Mouse (Mus musculus): ENCODE data around the gene Akap14. TPM values are rescaled to one million over a fixed set of nuclear protein-coding genes. Genes with fewer than 3 reads are reported as not detected.
"Not testable (repeated sequence)": the region's sequence is repeated elsewhere in the genome, so short reads cannot be mapped to it uniquely, and the experiment has no call there.

Gene Akap14
- not detected in 2 replicates for total RNA-seq (2014; fragmentation: Nextera tagmentation)
- 0.06 TPM in 1 of 2 replicates, not detected in the other for total RNA-seq (2017)
- polyA plus RNA-seq (2012): not detected in 2 replicates

- Histone ChIP-seq H3K4me1 (ENCODE audit: insufficient read depth, low read depth, low read length) (no peaks in the 10 kb centered on the region), H3K27me3 (ENCODE audit: insufficient read depth, low read length) (no peaks in the 10 kb centered on the region), H3K36me3 (replicated peaks) (no peaks in the 10 kb centered on the region), H3K9me3 (replicated peaks) (no peaks in the 10 kb centered on the region), H3K4me3 (ENCODE audit: low read depth, low read length) (no peak within 1 kb of the TSS)
- TF ChIP-seq GATA1 (IDR thresholded peaks at IDR 0.05; ENCODE audit: borderline replicate concordance, low read length) (no peak), CTCF (IDR thresholded peaks at IDR 0.05; ENCODE audit: low read depth, low read length) (no peak), POLR2AphosphoS5 (IDR thresholded peaks at IDR 0.05; ENCODE audit: insufficient replicate concordance, low read depth, low read length) (no peak), TAL1 (conservative IDR thresholded peaks at IDR 0.05; ENCODE audit: low read depth, low read length) (no peak)
- ATAC-seq (ENCODE audit: extremely low read depth, insufficient number of reproducible peaks, low FRiP score, poor library complexity, severe bottlenecking): no peak
- no peak for DNase-seq (ENCODE audit: low spot score)
These were observed at the start of gene Akap14 for GRCm38 (mm10) chrX:37168742-37169141. Akap14 (minus strand) TSS chrX:37168842.

GRCm38 (mm10) chrX:37210941-37211340 is 42.3 kb upstream of the Akap14 start, which contains the start of gene Gm9:
Gm9 (minus strand) TSS chrX:37211041.
- H3K9me3 ChIP-seq (replicated peaks): no peaks in the 10 kb centered on the region

GRCm38 (mm10) chrX:37198676-37199075 is 30.0 kb upstream of the Akap14 start:
- Histone ChIP-seq H3K4me3 (ENCODE audit: low read depth, low read length) (no peak overlapping the region), H3K9me3 (replicated peaks) (no peaks in the 10 kb centered on the region), H3K27me3 (ENCODE audit: insufficient read depth, low read length) (no peaks in the 10 kb centered on the region; the same call in 1 of the 2 replicates), H3K36me3 (replicated peaks) (no peaks in the 10 kb centered on the region), H3K4me1 (ENCODE audit: insufficient read depth, low read depth, low read length) (no peaks in the 10 kb centered on the region)
- DNase-seq (ENCODE audit: low spot score) (no peak), ATAC-seq (ENCODE audit: extremely low read depth, insufficient number of reproducible peaks, low FRiP score, poor library complexity, severe bottlenecking) (no peak)
- TF ChIP-seq TAL1 (conservative IDR thresholded peaks at IDR 0.05; ENCODE audit: low read depth, low read length): no peak
- no peak for TF ChIP-seq POLR2AphosphoS5 (IDR thresholded peaks at IDR 0.05; ENCODE audit: insufficient replicate concordance, low read depth, low read length)
- TF ChIP-seq GATA1 (IDR thresholded peaks at IDR 0.05; ENCODE audit: borderline replicate concordance, low read length): no peak
- no peak for TF ChIP-seq CTCF (IDR thresholded peaks at IDR 0.05; ENCODE audit: low read depth, low read length)
- no peak for TF ChIP-seq GATA2 (IDR thresholded peaks at IDR 0.05; ENCODE audit: borderline replicate concordance, low read depth, low read length)

More at GRCm38 (mm10) chrX:37210941-37211340, 42.3 kb upstream of the Akap14 start, which contains the start of gene Gm9:
- TF ChIP-seq GATA2 (IDR thresholded peaks at IDR 0.05; ENCODE audit: borderline replicate concordance, low read depth, low read length) (no peak), GATA1 (IDR thresholded peaks at IDR 0.05; ENCODE audit: borderline replicate concordance, low read length) (no peak), POLR2AphosphoS5 (IDR thresholded peaks at IDR 0.05; ENCODE audit: insufficient replicate concordance, low read depth, low read length) (no peak), TAL1 (conservative IDR thresholded peaks at IDR 0.05; ENCODE audit: low read depth, low read length) (no peak), CTCF (IDR thresholded peaks at IDR 0.05; ENCODE audit: low read depth, low read length) (no peak)
- Histone ChIP-seq H3K36me3 (replicated peaks) (no peaks in the 10 kb centered on the region), H3K27me3 (ENCODE audit: insufficient read depth, low read length) (peaks cover 2% of the 10 kb centered on the region; the same call in 1 of the 2 replicates), H3K4me3 (ENCODE audit: low read depth, low read length) (no peak within 1 kb of the TSS), H3K4me1 (ENCODE audit: insufficient read depth, low read depth, low read length) (no peaks in the 10 kb centered on the region)
- no peak for DNase-seq (ENCODE audit: low spot score)
- no peak for ATAC-seq (ENCODE audit: extremely low read depth, insufficient number of reproducible peaks, low FRiP score, poor library complexity, severe bottlenecking)

GRCm38 (mm10) chrX:37191744-37192379 is 23.2 kb upstream of the Akap14 start:
- DNase-seq (ENCODE audit: low spot score): no peak
- Histone ChIP-seq H3K4me3 (ENCODE audit: low read depth, low read length) (peak overlapping the region; percentile 76), H3K9me3 (replicated peaks) (no peaks in the 10 kb centered on the region), H3K27me3 (ENCODE audit: insufficient read depth, low read length) (no peaks in the 10 kb centered on the region), H3K36me3 (replicated peaks) (peaks cover 23% of the 10 kb centered on the region), H3K4me1 (ENCODE audit: insufficient read depth, low read depth, low read length) (peaks cover 9% of the 10 kb centered on the region)
- no peak for TF ChIP-seq CTCF (IDR thresholded peaks at IDR 0.05; ENCODE audit: low read depth, low read length)
- no peak for TF ChIP-seq GATA1 (IDR thresholded peaks at IDR 0.05; ENCODE audit: borderline replicate concordance, low read length)
- no peak for TF ChIP-seq GATA2 (IDR thresholded peaks at IDR 0.05; ENCODE audit: borderline replicate concordance, low read depth, low read length)
- TF ChIP-seq POLR2AphosphoS5 (IDR thresholded peaks at IDR 0.05; ENCODE audit: insufficient replicate concordance, low read depth, low read length): no peak
- no peak for TF ChIP-seq TAL1 (conservative IDR thresholded peaks at IDR 0.05; ENCODE audit: low read depth, low read length)
- no peak for ATAC-seq (ENCODE audit: extremely low read depth, insufficient number of reproducible peaks, low FRiP score, poor library complexity, severe bottlenecking)

GRCm38 (mm10) chrX:37191105-37191743 is 22.6 kb upstream of the Akap14 start, which contains the start of the genes Ndufa1 and Rnf113a1:
Ndufa1 (minus strand) TSS chrX:37191163.
Rnf113a1 (plus strand) TSS chrX:37191245.
- Histone ChIP-seq H3K27me3 (ENCODE audit: insufficient read depth, low read length) (no peaks in the 10 kb centered on the region), H3K4me3 (ENCODE audit: low read depth, low read length) (peak within 1 kb of the TSS; percentile 76), H3K9me3 (replicated peaks) (no peaks in the 10 kb centered on the region), H3K36me3 (replicated peaks) (peaks cover 25% of the 10 kb centered on the region), H3K4me1 (ENCODE audit: insufficient read depth, low read depth, low read length) (peaks cover 9% of the 10 kb centered on the region)
- ATAC-seq (ENCODE audit: extremely low read depth, insufficient number of reproducible peaks, low FRiP score, poor library complexity, severe bottlenecking) (peak; percentile 68), DNase-seq (ENCODE audit: low spot score) (peak; percentile 43)
- TF ChIP-seq POLR2AphosphoS5 (IDR thresholded peaks at IDR 0.05; ENCODE audit: insufficient replicate concordance, low read depth, low read length) (no peak), GATA1 (IDR thresholded peaks at IDR 0.05; ENCODE audit: borderline replicate concordance, low read length) (no peak), CTCF (IDR thresholded peaks at IDR 0.05; ENCODE audit: low read depth, low read length) (no peak), GATA2 (IDR thresholded peaks at IDR 0.05; ENCODE audit: borderline replicate concordance, low read depth, low read length) (no peak), TAL1 (conservative IDR thresholded peaks at IDR 0.05; ENCODE audit: low read depth, low read length) (no peak)

- no peaks in the 10 kb centered on the region for H3K9me3 ChIP-seq (replicated peaks)
- H3K4me3 ChIP-seq (ENCODE audit: low read depth, low read length): peak overlapping the region; percentile 76
- TF ChIP-seq TAL1 (conservative IDR thresholded peaks at IDR 0.05; ENCODE audit: low read depth, low read length) (no peak), POLR2AphosphoS5 (IDR thresholded peaks at IDR 0.05; ENCODE audit: insufficient replicate concordance, low read depth, low read length) (no peak), CTCF (IDR thresholded peaks at IDR 0.05; ENCODE audit: low read depth, low read length) (no peak), GATA2 (IDR thresholded peaks at IDR 0.05; ENCODE audit: borderline replicate concordance, low read depth, low read length) (no peak), GATA1 (IDR thresholded peaks at IDR 0.05; ENCODE audit: borderline replicate concordance, low read length) (no peak)
- ATAC-seq (ENCODE audit: extremely low read depth, insufficient number of reproducible peaks, low FRiP score, poor library complexity, severe bottlenecking) (no peak), DNase-seq (ENCODE audit: low spot score) (no peak)
- H3K4me1 ChIP-seq (ENCODE audit: insufficient read depth, low read depth, low read length): peaks cover 9% of the 10 kb centered on the region
- no peaks in the 10 kb centered on the region for H3K27me3 ChIP-seq (ENCODE audit: insufficient read depth, low read length)
- H3K36me3 ChIP-seq (replicated peaks): peaks cover 26% of the 10 kb centered on the region
These were observed 22.1 kb upstream of the Akap14 start for GRCm38 (mm10) chrX:37190755-37191104.

- not testable (repeated sequence) for H3K4me3 ChIP-seq (ENCODE audit: low read depth, low read length); H3K4me1 ChIP-seq (ENCODE audit: insufficient read depth, low read depth, low read length); DNase-seq (ENCODE audit: low spot score); ATAC-seq (ENCODE audit: extremely low read depth, insufficient number of reproducible peaks, low FRiP score, poor library complexity, severe bottlenecking); H3K27me3 ChIP-seq (ENCODE audit: insufficient read depth, low read length); H3K9me3 ChIP-seq (replicated peaks)
- H3K36me3 ChIP-seq (replicated peaks): peaks cover 25% of the 10 kb centered on the region
These were observed 15.8 kb upstream of the Akap14 start for GRCm38 (mm10) chrX:37184401-37184800.

Data from G1E (cell line).